Mouse (Mus musculus) kidney, adult 11 months (tissue): ENCODE results near the gene Cgrrf1.
"Not testable (repeated sequence)": the region's sequence is repeated elsewhere in the genome, so short reads cannot be mapped to it uniquely, and the experiment has no call there.

Source experiments
- DNase-seq: peaks from one replicate; pipeline ENCODE4 v3.0.0; 2022

The Cgrrf1 gene

GRCm38 (mm10) chr14:46831837-46832333 is at the start of gene Cgrrf1:
Gene Cgrrf1 (plus strand): TSS chr14:46832125.
- DNase-seq = peak; percentile 98

GRCm38 (mm10) chr14:46782187-46782828 is 49.6 kb upstream of the Cgrrf1 start:
- no peak for DNase-seq

- DNase-seq = no peak
These were observed 48.5 kb upstream of the Cgrrf1 start for GRCm38 (mm10) chr14:46783327-46783926.

- no peak for DNase-seq
These were observed 46.7 kb upstream of the Cgrrf1 start for GRCm38 (mm10) chr14:46785247-46785646.

DNA sequence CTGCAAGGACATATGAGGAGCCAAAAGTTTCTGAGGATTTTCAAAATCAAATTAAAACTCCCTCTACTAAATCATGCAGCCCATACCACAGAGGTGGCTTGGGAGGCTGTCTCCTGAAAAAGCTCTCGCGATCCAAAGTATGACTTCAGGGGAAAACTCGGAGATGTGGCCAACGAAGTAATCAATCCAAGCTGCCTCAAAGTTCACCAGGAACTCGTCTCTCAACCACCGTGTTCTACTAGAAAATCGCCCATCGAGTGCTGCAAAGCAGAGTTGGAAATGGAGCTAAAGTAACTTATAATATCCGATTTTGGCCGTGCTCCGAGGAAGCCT is 44.5 kb upstream of the Cgrrf1 start:
- no peak for DNase-seq

- DNase-seq = peak; percentile 87
These were observed 44.0 kb upstream of the Cgrrf1 start, which contains the start of gene Cnih1 for GRCm38 (mm10) chr14:46787787-46788504. Gene Cnih1 (minus strand): TSS chr14:46788411.

- DNase-seq = peak; percentile 9
These were observed 43.4 kb upstream of the Cgrrf1 start for GRCm38 (mm10) chr14:46788505-46788901.

- no peak for DNase-seq
These were observed 41.6 kb upstream of the Cgrrf1 start for GRCm38 (mm10) chr14:46790303-46790702.

GRCm38 (mm10) chr14:46790723-46791122 is 41.2 kb upstream of the Cgrrf1 start:
- no peak for DNase-seq

DNA sequence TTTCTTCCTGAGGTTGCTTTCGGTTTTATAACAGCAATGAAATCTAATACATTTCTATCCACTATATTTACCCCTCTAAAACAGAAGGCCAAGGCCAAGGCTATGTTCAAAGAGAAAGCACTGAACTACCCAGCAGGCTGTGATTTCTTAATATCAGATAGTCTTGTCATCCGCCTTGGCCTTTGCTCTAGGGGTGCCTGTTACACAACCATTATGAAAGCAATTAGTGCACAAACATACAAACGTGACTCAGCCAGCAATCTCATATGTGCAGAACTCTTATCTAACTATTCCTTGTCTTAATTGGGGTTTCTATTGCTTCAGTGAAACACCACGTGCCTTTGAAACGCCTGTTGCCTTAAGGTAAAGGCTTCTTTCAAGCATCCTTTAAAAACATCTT is 37.8 kb upstream of the Cgrrf1 start:
- DNase-seq = no peak

DNA sequence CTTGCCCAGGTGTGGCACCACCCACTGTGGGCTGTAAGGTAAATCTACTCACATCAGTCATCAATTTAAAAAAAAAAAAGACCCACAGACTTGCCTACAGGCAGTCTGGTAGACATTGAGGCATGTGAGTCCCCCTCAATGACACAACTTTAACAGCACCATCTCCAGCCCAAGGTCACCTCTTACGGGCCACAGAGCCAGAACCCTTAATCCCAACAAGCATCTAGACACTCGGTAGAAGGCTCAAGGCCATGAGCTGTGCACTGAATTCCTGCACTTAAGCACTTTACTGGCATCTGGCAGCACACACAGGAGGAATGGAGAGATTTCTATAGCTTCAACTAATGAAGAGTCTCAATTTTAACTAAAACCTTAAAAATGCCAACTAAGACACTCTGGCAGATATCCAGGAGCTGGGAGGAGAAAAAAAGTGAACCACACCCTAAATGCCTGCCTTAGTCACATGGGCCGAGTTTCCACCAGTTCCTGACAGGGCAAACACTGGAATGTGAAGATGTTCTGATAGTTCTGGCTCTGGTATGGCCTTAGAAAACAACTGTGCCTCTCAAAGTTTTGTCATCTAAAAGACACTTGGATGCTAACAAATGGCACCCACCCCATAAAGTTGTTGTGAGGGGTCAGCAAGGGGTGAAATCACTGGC is 31.1 kb upstream of the Cgrrf1 start:
- DNase-seq = no peak

- DNase-seq = no peak
These were observed 28.7 kb upstream of the Cgrrf1 start for GRCm38 (mm10) chr14:46803259-46803658.

- no peak for DNase-seq
These were observed 28.1 kb upstream of the Cgrrf1 start for GRCm38 (mm10) chr14:46803791-46804190.

DNA sequence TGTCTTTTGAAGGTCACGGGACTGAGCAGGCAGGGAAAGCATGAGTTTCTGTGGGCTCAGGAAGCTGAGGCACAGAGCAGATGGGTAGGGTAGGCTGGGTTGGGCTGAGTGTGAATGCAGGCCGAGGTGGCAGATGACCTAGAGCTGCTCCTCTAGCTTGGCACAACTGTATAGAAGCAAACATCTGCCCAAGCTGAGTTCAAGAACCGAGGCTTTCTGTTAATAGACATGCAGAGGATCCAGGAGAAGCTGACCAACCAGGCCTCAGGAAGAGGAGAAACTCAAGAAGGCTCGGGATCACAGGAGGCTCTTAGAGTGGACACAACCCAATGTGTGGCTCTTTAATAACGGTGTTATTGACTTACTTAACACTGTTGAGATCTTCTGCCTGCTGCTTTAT is 25.7 kb upstream of the Cgrrf1 start:
- DNase-seq = no peak

DNA sequence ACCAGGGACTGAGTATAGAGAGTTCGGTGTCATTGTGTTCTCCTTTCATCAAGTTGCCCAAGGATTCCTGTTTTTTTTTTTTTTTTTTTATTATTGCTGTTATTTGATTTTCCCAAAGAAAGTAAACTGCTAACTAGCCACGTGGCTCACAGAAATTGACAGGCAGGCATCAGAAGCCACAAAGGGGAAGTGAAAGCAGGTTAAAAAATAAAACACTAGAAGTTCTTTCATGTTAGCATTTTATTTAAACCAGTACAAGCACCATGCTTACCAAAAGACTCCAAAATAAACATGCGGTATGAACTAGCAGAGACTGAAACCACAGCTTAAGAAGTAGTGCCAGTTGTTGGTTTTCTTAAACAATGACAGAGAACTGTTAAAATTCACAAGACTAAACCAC is 24.0 kb upstream of the Cgrrf1 start:
- no peak for DNase-seq

- DNase-seq = no peak
These were observed 16.3 kb upstream of the Cgrrf1 start for GRCm38 (mm10) chr14:46815640-46816039.

DNA sequence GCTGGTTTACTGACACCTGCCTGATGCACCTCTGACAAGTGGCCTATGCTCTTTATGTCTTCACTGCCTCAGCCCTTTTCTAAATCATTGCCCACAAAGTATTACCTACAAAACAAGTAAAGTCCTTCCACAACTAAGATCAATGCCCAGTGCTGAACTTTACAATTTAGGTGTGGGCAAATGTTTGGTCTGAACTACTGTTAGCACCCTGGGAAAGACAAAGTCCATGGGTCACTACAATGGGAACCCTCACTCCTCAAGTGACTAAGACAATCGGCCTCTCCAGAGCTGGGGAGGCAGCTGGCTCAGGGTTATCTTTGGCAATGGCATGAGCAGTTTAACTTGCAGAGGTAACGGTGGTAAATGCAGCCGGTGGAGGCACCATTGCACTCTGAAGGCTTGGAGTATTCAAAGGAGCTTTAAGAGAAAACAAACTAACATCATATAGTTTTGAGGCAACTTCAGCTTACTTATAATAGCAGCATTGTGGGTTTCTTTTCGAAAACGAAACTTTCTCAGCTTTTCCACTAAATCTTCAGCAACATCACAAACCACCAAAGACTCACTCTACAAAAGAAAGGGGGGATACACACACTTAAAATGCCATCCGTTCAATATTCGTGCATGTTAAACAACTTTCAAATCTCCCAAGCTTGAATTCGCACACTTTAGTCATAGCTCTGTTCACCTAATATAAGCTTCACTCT is 14.9 kb upstream of the Cgrrf1 start:
- no peak for DNase-seq

DNA sequence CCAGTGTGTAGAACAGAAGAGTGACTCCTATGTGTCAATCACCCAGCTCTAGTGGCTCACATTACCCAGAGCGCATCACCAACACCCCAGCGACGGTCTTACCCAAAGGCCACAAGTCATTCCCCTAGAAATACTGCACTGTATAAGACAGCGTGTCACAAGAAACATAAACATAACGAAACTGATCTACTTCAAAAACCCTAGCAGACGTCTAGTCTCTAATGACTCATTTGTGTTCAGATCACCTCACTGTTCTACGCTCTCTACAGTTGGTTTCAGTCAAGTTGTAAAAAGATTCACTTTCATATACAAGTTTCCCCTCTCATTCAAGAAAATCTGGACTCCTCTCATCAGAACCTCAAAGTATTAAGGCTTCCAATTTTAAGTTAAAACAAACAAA is 13.2 kb upstream of the Cgrrf1 start:
- DNase-seq = no peak

DNA sequence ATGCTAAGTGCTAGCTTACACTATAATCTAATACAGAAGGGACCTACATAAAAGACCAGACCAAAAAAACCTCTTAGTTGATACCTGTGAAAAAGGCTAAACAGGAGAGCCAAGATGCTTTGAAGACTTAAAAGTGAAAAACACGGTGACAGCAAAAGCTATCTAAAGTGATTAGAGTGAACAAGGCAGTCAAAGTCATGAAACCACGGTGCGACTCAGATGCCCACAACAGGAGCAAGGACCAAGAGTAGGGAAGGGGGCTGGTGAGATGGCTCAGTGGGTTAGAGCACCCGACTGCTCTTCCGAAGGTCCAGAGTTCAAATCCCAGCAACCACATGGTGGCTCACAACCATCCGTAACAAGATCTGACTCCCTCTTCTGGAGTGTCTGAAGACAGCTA is 12.0 kb upstream of the Cgrrf1 start:
- DNase-seq = not testable (repeated sequence)

GRCm38 (mm10) chr14:46821271-46821872 is 10.6 kb upstream of the Cgrrf1 start:
- peak; percentile 69 for DNase-seq

DNA sequence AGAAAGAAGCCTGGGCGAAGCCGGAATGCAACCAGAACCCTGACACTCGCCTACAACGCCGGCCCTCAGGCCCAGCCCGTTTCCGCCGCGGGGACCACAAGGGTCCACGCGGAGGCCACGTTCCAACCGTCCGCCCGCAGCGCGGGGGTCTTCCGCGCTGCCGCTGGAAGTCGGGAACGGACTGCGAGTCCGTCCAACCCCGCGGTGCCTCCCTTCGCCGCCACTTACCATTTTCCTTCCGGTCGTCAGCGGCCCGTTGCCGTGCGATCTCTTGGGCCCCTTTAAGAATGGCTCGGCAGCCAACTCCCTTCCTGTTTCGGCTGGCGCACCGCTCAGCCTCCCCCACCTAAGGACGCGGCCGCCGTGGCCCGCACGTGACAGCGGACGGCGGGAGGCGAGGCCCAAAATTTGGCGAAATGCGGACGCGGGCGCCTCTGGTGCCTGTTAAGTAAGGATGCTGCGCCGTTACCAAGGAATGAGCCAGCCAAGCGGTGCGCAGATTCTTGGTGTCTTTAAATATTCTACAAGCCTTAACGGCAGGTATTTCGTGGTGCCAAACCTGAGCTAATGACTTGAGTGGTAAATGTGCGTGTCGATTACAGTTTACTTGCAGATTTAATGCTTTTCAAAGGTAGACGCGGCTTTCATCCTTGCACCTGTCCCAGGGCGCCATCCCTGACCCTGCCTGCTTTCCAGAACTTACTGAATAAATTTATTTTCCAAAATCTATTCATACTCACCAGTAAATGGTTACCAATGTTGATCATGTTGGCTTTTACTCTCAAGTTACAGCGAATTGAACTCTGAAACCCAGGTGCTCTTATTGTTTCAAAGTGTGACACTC is 9.8 kb upstream of the Cgrrf1 start, which contains the start of gene Gmfb:
Gene Gmfb, minus strand, starts transcription at position 370 of the 844 bp plus-strand sequence.
- DNase-seq = peak; percentile 96
